Mouse (Mus musculus) kidney, adult 11 months (tissue): ENCODE measurements around the gene Nup98.

Experiments
- DNase-seq: peaks from one replicate; pipeline ENCODE4 v3.0.0; 2022

Gene Nup98

GRCm38 (mm10) chr7:102228049-102228670 is 18.2 kb upstream of the Nup98 start:
- DNase-seq: no peak

- DNase-seq: no peak
Measured at GRCm38 (mm10) chr7:102226051-102226450, 16.1 kb upstream of the Nup98 start.

GRCm38 (mm10) chr7:102223883-102224738 is 14.1 kb upstream of the Nup98 start:
- DNase-seq: no peak

GRCm38 (mm10) chr7:102222830-102223556 is 13.0 kb upstream of the Nup98 start:
- peak; percentile 69 for DNase-seq

GRCm38 (mm10) chr7:102222336-102222735 is 12.4 kb upstream of the Nup98 start:
- DNase-seq: peak; percentile 28

GRCm38 (mm10) chr7:102221899-102222298 is 11.9 kb upstream of the Nup98 start:
- no peak for DNase-seq

GRCm38 (mm10) chr7:102211071-102211470 is 1.1 kb upstream of the Nup98 start:
- DNase-seq: no peak

GRCm38 (mm10) chr7:102208806-102209363 is 1.1 kb downstream of the Nup98 start:
- DNase-seq: no peak

- no peak for DNase-seq
Measured at GRCm38 (mm10) chr7:102205646-102206045, 4.3 kb downstream of the Nup98 start.

- no peak for DNase-seq
Measured at GRCm38 (mm10) chr7:102204296-102204857, 5.6 kb downstream of the Nup98 start.

- no peak for DNase-seq
Measured at GRCm38 (mm10) chr7:102200996-102201785, 8.8 kb downstream of the Nup98 start.

- DNase-seq: no peak
Measured at GRCm38 (mm10) chr7:102200576-102200975, 9.4 kb downstream of the Nup98 start.

GRCm38 (mm10) chr7:102192356-102192755 is 17.6 kb downstream of the Nup98 start:
- DNase-seq: no peak

GRCm38 (mm10) chr7:102183849-102184248 is 26.1 kb downstream of the Nup98 start:
- no peak for DNase-seq

- no peak for DNase-seq
Measured at GRCm38 (mm10) chr7:102170300-102170699, 39.7 kb downstream of the Nup98 start.

- DNase-seq: no peak
Measured at GRCm38 (mm10) chr7:102153691-102154090, 56.3 kb downstream of the Nup98 start.

GRCm38 (mm10) chr7:102137898-102138297 is 72.1 kb downstream of the Nup98 start:
- DNase-seq: no peak

GRCm38 (mm10) chr7:102137464-102137863 is 72.5 kb downstream of the Nup98 start:
- DNase-seq: no peak

- DNase-seq: no peak
Measured at GRCm38 (mm10) chr7:102132395-102132794, 77.6 kb downstream of the Nup98 start.

- no peak for DNase-seq
Measured at GRCm38 (mm10) chr7:102120326-102120725, 89.7 kb downstream of the Nup98 start.

- DNase-seq: no peak
Measured at GRCm38 (mm10) chr7:102117382-102117781, 92.6 kb downstream of the Nup98 start.
